Mouse (Mus musculus): ENCODE data around the gene Plk5. TPM values are rescaled to one million over a fixed set of nuclear protein-coding genes. Genes with fewer than 3 reads are reported as not detected.

The Plk5 gene
- total RNA-seq (2021) = under 1 TPM; 0.19 to 0.27 TPM
- long read RNA-seq, experiment 1 = 0 reads
- long read RNA-seq, experiment 2, partial matches to known transcripts = 0 of 2 reads
- long read RNA-seq, experiment 2, other reads (novel, unspliced or antisense) = 0 of 2 reads

GRCm38 (mm10) chr10:80356001-80356682 is at the start of gene Plk5:
Gene Plk5, plus strand, starts transcription at chr10:80356459.
- no peak for DNase-seq (ENCODE audit: low spot score in 2 of 2)

- no peak for DNase-seq (ENCODE audit: low spot score in 2 of 2)
These were observed 44.7 kb upstream of the Plk5 start for GRCm38 (mm10) chr10:80311560-80311959.

GRCm38 (mm10) chr10:80312586-80313504 is 43.4 kb upstream of the Plk5 start:
- DNase-seq (ENCODE audit: low spot score in 2 of 2) = no peak

- no peak for DNase-seq (ENCODE audit: low spot score in 2 of 2)
These were observed 42.5 kb upstream of the Plk5 start for GRCm38 (mm10) chr10:80313627-80314201.

GRCm38 (mm10) chr10:80314494-80315001 is 41.7 kb upstream of the Plk5 start:
- no peak for DNase-seq (ENCODE audit: low spot score in 2 of 2)

GRCm38 (mm10) chr10:80315315-80315714 is 40.9 kb upstream of the Plk5 start:
- DNase-seq (ENCODE audit: low spot score in 2 of 2) = no peak

- no peak for DNase-seq (ENCODE audit: low spot score in 2 of 2)
These were observed 39.9 kb upstream of the Plk5 start for GRCm38 (mm10) chr10:80316359-80316781.

GRCm38 (mm10) chr10:80317011-80317410 is 39.2 kb upstream of the Plk5 start:
- DNase-seq (ENCODE audit: low spot score in 2 of 2) = no peak

GRCm38 (mm10) chr10:80320340-80320760 is 35.9 kb upstream of the Plk5 start, which contains the start of gene 2310011J03Rik:
Gene 2310011J03Rik, minus strand, starts transcription at chr10:80320537.
- DNase-seq (ENCODE audit: low spot score in 2 of 2) = peak; percentile 84

GRCm38 (mm10) chr10:80321014-80321669 is 35.1 kb upstream of the Plk5 start:
- DNase-seq (ENCODE audit: low spot score in 2 of 2) = no peak

GRCm38 (mm10) chr10:80321670-80322581 is 34.3 kb upstream of the Plk5 start:
- DNase-seq (ENCODE audit: low spot score in 2 of 2) = no peak

GRCm38 (mm10) chr10:80322811-80323211 is 33.4 kb upstream of the Plk5 start:
- peak in 1 of 2 experiments; percentile 47 for DNase-seq (ENCODE audit: low spot score in 2 of 2)

GRCm38 (mm10) chr10:80323261-80324119 is 32.8 kb upstream of the Plk5 start:
- peak; percentile 78 to 81 for DNase-seq (ENCODE audit: low spot score in 2 of 2)

- DNase-seq (ENCODE audit: low spot score in 2 of 2) = no peak
These were observed 31.9 kb upstream of the Plk5 start for GRCm38 (mm10) chr10:80324120-80325037.

GRCm38 (mm10) chr10:80325045-80325444 is 31.2 kb upstream of the Plk5 start:
- no peak for DNase-seq (ENCODE audit: low spot score in 2 of 2)

- peak; percentile 87 to 88 for DNase-seq (ENCODE audit: low spot score in 2 of 2)
These were observed 26.8 kb upstream of the Plk5 start, which contains the start of the genes Pcsk4 and Reep6 for GRCm38 (mm10) chr10:80329273-80330081. Gene Pcsk4, minus strand, starts transcription at chr10:80329498. Gene Reep6, plus strand, starts transcription at chr10:80329953.
